Mouse (Mus musculus) gastrocnemius, adult 2 months (tissue): ENCODE data around the gene Olfr177. TPM values are rescaled to one million over a fixed set of nuclear protein-coding genes. Genes with fewer than 3 reads are reported as not detected.

Source experiments
- DNase-seq: peaks from one replicate; pipeline ENCODE4 v3.0.0; 2022
- H3K27ac ChIP-seq: fragments of 200-600 bp; 2 replicates; pipeline ENCODE4 v1.8.1; 2022; ENCODE audit warnings: mild to moderate bottlenecking
- H3K4me3 ChIP-seq: fragments of 200-600 bp; 2 replicates; pipeline ENCODE4 v1.8.1; 2022; ENCODE audit warnings: mild to moderate bottlenecking, moderate library complexity
- CTCF ChIP-seq: fragments of 200-600 bp; IDR thresholded peaks from 2 replicates; pipeline ENCODE4 v1.8.1; 2022; ENCODE audit warnings: antibody characterized with exemption, mild to moderate bottlenecking, moderate library complexity
- intact Hi-C: fragments of 180-260 bp; cut with DNase I; formaldehyde crosslinking; loops from one replicate; pipeline ENCODE4 v1.15.1; 2025
- long read RNA-seq, 2 experiments: library from polyadenylated mRNA; stranded (forward); transcript quantifications; one replicate each; pipeline ENCODE4 v2.0.0; 2021
- total RNA-seq, 2 experiments: library from RNA; stranded (reverse); gene quantifications; 2 replicates each; pipeline ENCODE4 v1.2.3; 2021

Gene Olfr177
- not detected for total RNA-seq
- long read RNA-seq, experiment 1, result 0 reads
- long read RNA-seq, experiment 2, result 0 reads

DNA sequence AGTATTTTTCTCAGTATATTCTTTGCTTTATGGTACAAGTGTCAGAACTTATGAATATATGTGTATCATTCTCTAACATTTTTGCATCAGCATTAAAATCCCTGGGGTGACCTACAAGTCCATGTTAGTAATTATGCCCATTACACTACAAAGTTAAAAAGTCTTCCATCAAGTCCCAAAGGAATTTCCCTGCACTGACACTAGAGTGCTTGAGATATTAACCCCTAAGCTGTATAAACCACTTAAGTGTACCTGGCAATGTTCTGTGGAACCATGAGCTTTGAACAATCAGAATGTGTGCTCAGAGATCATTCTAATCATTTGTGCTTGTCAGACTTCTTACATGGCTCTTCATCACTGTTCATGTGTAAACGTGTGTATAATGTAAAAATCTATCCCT lies at the start of gene Olfr177:
Gene Olfr177, minus strand, starts transcription at position 101 of the 400 bp plus-strand sequence.
- Histone ChIP-seq H3K4me3 (no peak within 1 kb of the TSS), H3K27ac (no peak within 1 kb of the TSS)
- no peak for DNase-seq
- TF ChIP-seq CTCF, result no peak
- intact Hi-C loops, result no loop called here

GRCm38 (mm10) chr16:58891963-58892362 lies 17.4 kb upstream of the Olfr177 start, which contains the start of gene Olfr178:
Gene Olfr178 (minus strand): TSS chr16:58892063.
- no peak for DNase-seq
- intact Hi-C loops, result no loop called here
- no peak within 1 kb of the TSS for H3K27ac ChIP-seq
- no peak within 1 kb of the TSS for H3K4me3 ChIP-seq
- TF ChIP-seq CTCF, result no peak

- intact Hi-C loops, result no loop called here
- no peak overlapping the region for H3K4me3 ChIP-seq
- no peak for DNase-seq
- TF ChIP-seq CTCF, result no peak
- H3K27ac ChIP-seq, result no peak overlapping the region
Observed at GRCm38 (mm10) chr16:58884416-58884815, 9.8 kb upstream of the Olfr177 start.

DNA sequence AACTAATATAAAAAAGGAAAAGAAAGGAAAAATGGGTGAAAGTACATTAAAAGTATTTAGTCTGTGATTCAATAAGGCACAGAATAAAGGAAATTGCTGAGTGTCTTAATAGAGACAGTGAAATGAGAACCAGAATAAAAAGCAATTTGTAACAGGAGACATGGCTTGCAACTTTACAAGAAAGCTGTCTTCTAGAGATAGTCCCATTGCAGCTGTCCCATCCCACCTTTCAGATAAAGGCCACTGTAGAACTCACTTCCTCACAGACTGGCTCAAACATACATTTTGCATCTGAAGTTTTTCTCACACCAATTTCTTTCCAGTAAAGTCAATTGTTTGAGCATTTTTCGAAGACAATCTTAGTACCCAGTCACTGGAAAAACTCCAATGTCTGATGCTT lies 13.1 kb downstream of the Olfr177 start:
- no peak overlapping the region for H3K4me3 ChIP-seq
- DNase-seq, result no peak
- no peak for TF ChIP-seq CTCF
- intact Hi-C loops, result no loop called here
- no peak overlapping the region for H3K27ac ChIP-seq

DNA sequence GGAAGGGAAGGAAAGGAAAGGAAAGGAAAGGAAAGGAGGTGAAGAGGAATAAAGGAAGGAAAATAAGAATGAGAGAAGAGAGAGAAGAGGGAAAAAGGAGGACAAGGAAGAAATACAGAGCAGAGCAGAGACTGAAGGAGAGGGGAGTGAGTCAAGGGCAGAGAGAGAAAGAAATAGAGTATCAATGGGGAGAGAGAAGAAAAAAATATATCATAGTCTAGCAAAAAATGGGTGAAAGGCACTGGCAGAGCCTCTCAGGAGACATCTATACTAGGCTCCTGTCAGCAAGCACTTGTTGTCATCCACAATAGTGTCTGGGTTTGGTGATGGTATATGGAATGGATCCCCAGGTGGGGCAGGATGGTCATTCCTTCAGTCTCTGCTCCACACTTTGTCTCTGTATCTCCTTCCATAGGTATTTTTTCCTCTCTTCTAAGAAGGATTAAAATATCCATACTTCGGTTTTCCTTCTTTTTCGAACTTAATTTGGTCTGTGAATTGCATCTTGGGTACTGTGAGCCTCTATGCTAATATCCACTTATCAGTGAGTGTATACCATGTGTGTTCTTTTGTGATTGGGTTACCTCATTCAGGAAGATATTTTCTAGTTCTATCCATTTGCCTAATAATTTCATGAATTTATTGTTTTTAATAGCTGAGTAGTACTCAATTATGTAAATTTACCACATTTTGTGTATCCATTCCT lies 14.4 kb downstream of the Olfr177 start:
- no peak overlapping the region for H3K4me3 ChIP-seq
- no peak for DNase-seq
- no peak overlapping the region for H3K27ac ChIP-seq
- TF ChIP-seq CTCF, result no peak
- intact Hi-C loops, result no loop called here

GRCm38 (mm10) chr16:58826732-58827319 lies 47.7 kb downstream of the Olfr177 start, which contains the start of gene Olfr175-ps1:
Gene Olfr175-ps1 (minus strand): TSS chr16:58826782.
- no peak for TF ChIP-seq CTCF
- intact Hi-C loops, result no loop called here
- Histone ChIP-seq H3K4me3 (no peak within 1 kb of the TSS), H3K27ac (no peak within 1 kb of the TSS)
- no peak for DNase-seq

Other genes with a start within 250 kb of the Olfr177 start
- gene E330017A01Rik, start 236.0 kb downstream of the Olfr177 start, total RNA-seq, result not detected
- 10 to 100 TPM; 20.2 to 25.4 TPM for gene Cpox, start 204.5 kb downstream of the Olfr177 start, total RNA-seq
- gene Gpr15, start 155.7 kb downstream of the Olfr177 start, total RNA-seq, result not detected
- 10 to 100 TPM; 64.8 to 82.8 TPM for gene Cldnd1, start 146.9 kb downstream of the Olfr177 start, total RNA-seq
- gene Olfr172, start 111.6 kb downstream of the Olfr177 start, total RNA-seq, result not detected
- gene Olfr173, start 74.5 kb downstream of the Olfr177 start, total RNA-seq, result not detected
- gene Olfr175-ps1, start 48.0 kb downstream of the Olfr177 start, total RNA-seq, result not detected
- gene Olfr178, start 17.3 kb upstream of the Olfr177 start, total RNA-seq, result not detected
- not detected for gene Olfr181, start 54.0 kb upstream of the Olfr177 start, total RNA-seq
- not detected for gene Olfr180, start 54.6 kb upstream of the Olfr177 start, total RNA-seq
- gene Olfr183, start 120.6 kb upstream of the Olfr177 start, total RNA-seq, result not detected
- not detected for gene Olfr186, start 155.5 kb upstream of the Olfr177 start, total RNA-seq
- gene Olfr187, start 165.0 kb upstream of the Olfr177 start, total RNA-seq, result not detected
- not detected for gene Olfr190, start 203.2 kb upstream of the Olfr177 start, total RNA-seq
- not detected for gene Olfr191, start 215.1 kb upstream of the Olfr177 start, total RNA-seq
- not detected for gene Olfr193, start 237.1 kb upstream of the Olfr177 start, total RNA-seq
- gene Olfr194, start 246.3 kb upstream of the Olfr177 start, total RNA-seq, result not detected